Mouse (Mus musculus) CH12.LX (cell line): Measurements from ENCODE around the gene Csk. TPM values are rescaled to one million over a fixed set of nuclear protein-coding genes. Genes with fewer than 3 reads are reported as not detected.

Experiments
- DNase-seq: peaks from one replicate; pipeline ENCODE4 v3.0.0-alpha.2; 2013; ENCODE audit errors: extremely low read depth
- H3K27ac ChIP-seq: 2 replicates; pipeline ENCODE4 v1.5.1; 2012; ENCODE audit warnings: low read depth, mild to moderate bottlenecking, control low read depth, moderate library complexity; ENCODE audit not compliant: insufficient read depth
- H3K27me3 ChIP-seq: replicated peaks from 2 replicates; pipeline ENCODE3; 2012; ENCODE audit warnings: inconsistent platforms
- H3K36me3 ChIP-seq, 2 experiments: replicated peaks in 1 of 2; 2 replicates each; pipeline versions ENCODE3 to v1.6.1; 2012; ENCODE audit warnings: inconsistent platforms in 1 of 2, low read length in 1 of 2, mild to moderate bottlenecking in 1 of 2, mixed read lengths in 1 of 2, moderate library complexity in 1 of 2; ENCODE audit not compliant: control insufficient read depth in 1 of 2, insufficient read depth in 1 of 2
- H3K4me1 ChIP-seq, 2 experiments: 2 replicates each; pipeline ENCODE4 v1.6.1; 2012; ENCODE audit warnings: inconsistent platforms in 1 of 2, moderate library complexity in 1 of 2; ENCODE audit not compliant: insufficient read depth in 2 of 2, control insufficient read depth in 1 of 2
- H3K4me2 ChIP-seq: 2 replicates; pipeline ENCODE4 v1.6.1; 2012; ENCODE audit warnings: low read depth, mild to moderate bottlenecking, control low read depth; ENCODE audit not compliant: poor library complexity, insufficient read depth, severe bottlenecking
- H3K4me3 ChIP-seq, 3 experiments: fragments of 150-350 bp in 1 of 3; sonication (generic) in 1 of 3; replicated peaks in 1 of 3; 2 replicates each; pipeline versions ENCODE3 to v1.5.1; 2011 to 2012; ENCODE audit warnings: low read depth in 2 of 3, low read length in 2 of 3, mild to moderate bottlenecking in 2 of 3, moderate library complexity in 2 of 3, control low read depth in 1 of 3, improper control_type of control experiment in 1 of 3, inconsistent platforms in 1 of 3, mixed read lengths in 1 of 3; ENCODE audit not compliant: poor library complexity in 1 of 3
- H3K79me2 ChIP-seq: replicated peaks from 2 replicates; pipeline ENCODE4 v1.6.1; 2012; ENCODE audit warnings: mild to moderate bottlenecking, moderate library complexity; ENCODE audit not compliant: control insufficient read depth, poor library complexity, insufficient read depth, severe bottlenecking; ENCODE audit errors: extremely low read depth
- H3K9ac ChIP-seq: 2 replicates; pipeline ENCODE4 v1.6.1; 2012; ENCODE audit warnings: low read depth, mild to moderate bottlenecking, control low read depth, moderate library complexity; ENCODE audit not compliant: insufficient read depth
- H3K9me3 ChIP-seq: replicated peaks from 2 replicates; pipeline ENCODE3; 2012; ENCODE audit warnings: low read length, inconsistent platforms, mixed read lengths
- BHLHE40 ChIP-seq: IDR thresholded peaks from 2 replicates; pipeline ENCODE4 v1.6.1; 2011; ENCODE audit warnings: mild to moderate bottlenecking, low read depth, low read length, improper control_type of control experiment
- CTCF ChIP-seq, 2 experiments: IDR thresholded peaks in 1 of 2; conservative IDR thresholded peaks in 1 of 2; 2 replicates each; pipeline ENCODE4 v1.5.1; 2011 to 2012; ENCODE audit warnings: low read depth in 2 of 2, low read length in 2 of 2, improper control_type of control experiment in 1 of 2, inconsistent platforms in 1 of 2, mild to moderate bottlenecking in 1 of 2, moderate library complexity in 1 of 2
- EP300 ChIP-seq: IDR thresholded peaks from 2 replicates; pipeline ENCODE4 v1.6.1; 2011; ENCODE audit warnings: low read length, improper control_type of control experiment
- HCFC1 ChIP-seq: IDR thresholded peaks from 2 replicates; pipeline ENCODE4 v1.6.1; 2012; ENCODE audit warnings: low read depth, mild to moderate bottlenecking, inconsistent platforms, low read length, improper control_type of control experiment
- IRF4 ChIP-seq: IDR thresholded peaks from 2 replicates; pipeline ENCODE4 v1.6.1; 2014; ENCODE audit warnings: low read depth, mild to moderate bottlenecking, inconsistent platforms, low read length, improper control_type of control experiment
- JUN ChIP-seq: IDR thresholded peaks from 2 replicates; pipeline ENCODE4 v1.6.1; 2011; ENCODE audit warnings: low read depth, mild to moderate bottlenecking, low read length, improper control_type of control experiment, moderate library complexity; ENCODE audit not compliant: insufficient read depth
- MAX ChIP-seq: IDR thresholded peaks from 2 replicates; pipeline ENCODE4 v1.6.1; 2011; ENCODE audit warnings: low read length, improper control_type of control experiment
- MAZ ChIP-seq: IDR thresholded peaks from 2 replicates; pipeline ENCODE4 v1.6.1; 2012; ENCODE audit warnings: low read depth, mild to moderate bottlenecking, inconsistent platforms, low read length, improper control_type of control experiment, moderate library complexity
- MEF2A ChIP-seq: IDR thresholded peaks from 2 replicates; pipeline ENCODE4 v1.6.1; 2014; ENCODE audit warnings: low read depth, mild to moderate bottlenecking, inconsistent platforms, low read length, improper control_type of control experiment, borderline replicate concordance
- MXI1 ChIP-seq: IDR thresholded peaks from 2 replicates; pipeline ENCODE4 v1.6.1; 2011; ENCODE audit warnings: mild to moderate bottlenecking, low read depth, low read length, improper control_type of control experiment
- MYC ChIP-seq: IDR thresholded peaks from 2 replicates; pipeline ENCODE4 v1.6.1; 2011; ENCODE audit warnings: low read depth, mild to moderate bottlenecking, improper control_type of control experiment, low read length
- NELFE ChIP-seq: IDR thresholded peaks from 2 replicates; pipeline ENCODE4 v1.6.1; 2011; ENCODE audit warnings: low read depth, low read length, improper control_type of control experiment
- PAX5 ChIP-seq: IDR thresholded peaks from 2 replicates; pipeline ENCODE4 v1.6.1; 2012; ENCODE audit warnings: low read length, inconsistent platforms, mixed read lengths
- POLR2A ChIP-seq: IDR thresholded peaks from 2 replicates; pipeline ENCODE4 v1.6.1; 2011; ENCODE audit warnings: low read depth, mild to moderate bottlenecking, improper control_type of control experiment, low read length
- POLR2AphosphoS2 ChIP-seq: IDR thresholded peaks from 2 replicates; pipeline ENCODE4 v1.6.1; 2011; ENCODE audit warnings: low read depth, low read length, improper control_type of control experiment
- RAD21 ChIP-seq: IDR thresholded peaks from 2 replicates; pipeline ENCODE4 v1.6.1; 2011; ENCODE audit warnings: low read depth, mild to moderate bottlenecking, low read length, improper control_type of control experiment, moderate library complexity
- SMC3 ChIP-seq: IDR thresholded peaks from 2 replicates; pipeline ENCODE4 v1.6.1; 2011; ENCODE audit warnings: low read depth, low read length, improper control_type of control experiment
- TBP ChIP-seq: conservative IDR thresholded peaks from 2 replicates; pipeline ENCODE4 v1.6.1; 2011; ENCODE audit warnings: low read depth, low read length, improper control_type of control experiment
- TCF12 ChIP-seq: IDR thresholded peaks from 2 replicates; pipeline ENCODE4 v1.6.1; 2014; ENCODE audit warnings: low read depth, mild to moderate bottlenecking, inconsistent platforms, low read length, improper control_type of control experiment
- UBTF ChIP-seq: IDR thresholded peaks from 2 replicates; pipeline ENCODE4 v1.6.1; 2012; ENCODE audit warnings: low read depth, mild to moderate bottlenecking, inconsistent platforms, low read length, improper control_type of control experiment, moderate library complexity
- USF1 ChIP-seq: IDR thresholded peaks from 2 replicates; pipeline ENCODE4 v1.6.1; 2014; ENCODE audit warnings: low read depth, mild to moderate bottlenecking, inconsistent platforms, low read length, improper control_type of control experiment
- USF2 ChIP-seq: conservative IDR thresholded peaks from 2 replicates; pipeline ENCODE4 v1.6.1; 2011; ENCODE audit warnings: low read depth, low read length, improper control_type of control experiment
- dilution Hi-C: fragments of 300-500 bp; cut with MboI; formaldehyde crosslinking; loops from 2 replicates; pipeline ENCODE4 v1.14.3; 2020; ENCODE audit warnings: low sequenced_read_pairs; ENCODE audit not compliant: extremely low pct_unique_long_range_greater_than_20kb, extremely low pct_ligation_motif_present
- in situ Hi-C: fragments of 300-500 bp; cut with MboI; formaldehyde crosslinking; loops from 3 replicates; pipeline ENCODE4 v1.14.3; 2019; ENCODE audit warnings: low sequenced_read_pairs, low pct_ligation_motif_present, low pct_unique_long_range_greater_than_20kb, mixed read lengths
- polyA plus RNA-seq: library from polyadenylated mRNA; unstranded; fragments of >175 nt; gene quantifications from 2 replicates; pipeline ENCODE4 v1.2.1, GENCODE M21; 2012; ENCODE audit warnings: low read depth; ENCODE audit not compliant: insufficient read length
- total RNA-seq, 2 experiments: library from RNA; depleted of rRNA; stranded (reverse); fragments of 300-350 nt in 1 of 2; fragments of >200 nt in 1 of 2; gene quantifications; 2 replicates each; pipeline ENCODE4 v1.2.3; 2012 to 2014

Gene Csk
- total and polyA plus RNA-seq, 3 experiments, result 111 to 153 (median 111) TPM

DNA sequence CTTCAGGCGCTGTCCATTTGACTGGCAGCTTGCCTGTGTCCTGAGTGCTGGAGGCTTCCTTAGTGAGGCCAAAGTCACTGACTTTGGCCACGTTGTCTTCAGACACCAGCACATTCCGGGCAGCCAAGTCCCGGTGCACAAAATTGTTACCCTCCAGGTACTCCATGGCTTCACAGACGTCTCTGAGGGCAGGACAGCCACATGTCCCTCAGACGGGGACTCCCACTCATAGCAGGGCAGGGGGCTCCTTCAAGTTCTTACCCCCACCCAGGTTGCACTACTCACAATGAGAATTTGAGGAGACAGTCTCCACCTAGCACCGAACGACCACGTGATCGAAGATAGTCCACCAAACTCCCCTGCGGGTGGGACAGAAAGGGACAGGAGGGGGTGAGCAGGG lies 25.5 kb downstream of the Csk start:
- H3K4me1 ChIP-seq, result peaks cover 12 to 53% of the 10 kb centered on the region in 2 experiments
- H3K27me3 ChIP-seq, result no peaks in the 10 kb centered on the region
- H3K9ac ChIP-seq, result no peak overlapping the region
- DNase-seq, result no peak
- TF ChIP-seq POLR2A (no peak), MYC (no peak), NELFE (no peak), TCF12 (no peak), BHLHE40 (no peak), HCFC1 (no peak), UBTF (no peak), MEF2A (no peak), SMC3 (no peak), MXI1 (no peak), USF1 (no peak), POLR2AphosphoS2 (no peak), EP300 (no peak), MAZ (no peak), RAD21 (no peak), JUN (no peak)
- H3K4me3 ChIP-seq, result no peak overlapping the region
- no peaks in the 10 kb centered on the region for H3K9me3 ChIP-seq
- no peak overlapping the region for H3K4me2 ChIP-seq
- in situ Hi-C loops, result no loop called here
- H3K79me2 ChIP-seq, result peaks cover 10% of the 10 kb centered on the region; the same call in 1 of the 2 replicates
- peaks cover 77 to 96% of the 10 kb centered on the region in 2 experiments for H3K36me3 ChIP-seq
- no peak overlapping the region for H3K27ac ChIP-seq
- dilution Hi-C loops, result no loop called here

DNA sequence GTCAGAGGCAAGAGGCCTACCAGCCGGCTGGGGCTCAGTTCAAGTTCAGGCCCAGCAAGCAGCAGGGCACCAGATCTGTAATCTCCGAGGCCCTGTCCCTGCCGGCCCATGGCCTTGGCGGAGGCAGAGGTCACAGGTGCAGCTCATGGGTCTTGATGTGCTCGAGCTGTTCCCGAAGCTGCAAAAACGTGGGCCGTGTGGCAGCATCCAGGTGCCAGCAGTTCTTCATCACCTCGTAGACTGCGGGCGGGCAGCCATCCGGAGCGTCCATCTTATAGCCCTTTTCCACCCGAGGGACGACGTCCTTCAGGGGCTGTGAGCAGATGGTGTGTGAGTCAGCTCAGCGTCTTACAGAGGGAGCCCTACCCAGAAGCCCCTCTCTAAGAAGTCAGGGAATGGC lies 26.2 kb downstream of the Csk start:
- peaks cover 73 to 89% of the 10 kb centered on the region in 2 experiments for H3K36me3 ChIP-seq
- H3K4me2 ChIP-seq, result no peak overlapping the region
- dilution Hi-C loops, result no loop called here
- no peak overlapping the region for H3K4me3 ChIP-seq
- no peak overlapping the region for H3K9ac ChIP-seq
- TF ChIP-seq TBP (no peak), USF2 (no peak), PAX5 (no peak), EP300 (no peak), BHLHE40 (no peak), MAX (no peak), MXI1 (no peak), TCF12 (no peak), CTCF (conservative IDR thresholded peaks at IDR 0.05 in 1 of 2, IDR thresholded peaks at IDR 0.05 in 1 of 2; ENCODE audit: low read depth in 2 of 2, low read length in 2 of 2) (no peak), IRF4 (no peak)
- in situ Hi-C loops, result no loop called here
- no peak overlapping the region for H3K27ac ChIP-seq
- H3K27me3 ChIP-seq, result no peaks in the 10 kb centered on the region
- H3K4me1 ChIP-seq, result peaks cover 9 to 46% of the 10 kb centered on the region in 2 experiments
- H3K9me3 ChIP-seq, result no peaks in the 10 kb centered on the region
- peaks cover 4% of the 10 kb centered on the region; the same call in 1 of the 2 replicates for H3K79me2 ChIP-seq
- DNase-seq, result no peak
